Mouse (Mus musculus): ENCODE data around the gene Npas1. TPM values are rescaled to one million over a fixed set of nuclear protein-coding genes. Genes with fewer than 3 reads are reported as not detected.
A peak's percentile ranks its signal among the peaks of the same experiment; 100 is the strongest.

Npas1 gene
- polyA plus RNA-seq, 1 experiment from 2014 or later = 0.11 TPM

- Histone ChIP-seq H3K27me3 (replicated peaks; ENCODE audit: control insufficient read depth, insufficient read depth, low read length) (peaks cover 5% of the 10 kb centered on the region), H3K36me3 (ENCODE audit: control insufficient read depth, insufficient read depth, low read length) (no peaks in the 10 kb centered on the region), H3K9me3 (ENCODE audit: control insufficient read depth, low read length) (no peaks in the 10 kb centered on the region), H3K4me3 (ENCODE audit: low read depth, low read length) (no peak overlapping the region), H3K9ac (ENCODE audit: low read depth, low read length) (no peak overlapping the region), H3K27ac (replicated peaks; ENCODE audit: low read depth, low read length) (no peak overlapping the region), H3K4me1 (ENCODE audit: control insufficient read depth, insufficient read depth, low read length) (no peaks in the 10 kb centered on the region), H3K4me2 (ENCODE audit: low read depth, low read length) (no peak overlapping the region)
- peak; percentile 23; the same call in 1 of the 2 replicates for ATAC-seq (ENCODE audit: low read depth)
- WGBS = 12% methylated on average over 7 of the region's 8 CpGs
- peak; percentile 13 for DNase-seq (ENCODE audit: low spot score)
Observed at GRCm38 (mm10) chr7:16465160-16465559, 12.4 kb downstream of the Npas1 start.

GRCm38 (mm10) chr7:16463214-16463613 is 14.3 kb downstream of the Npas1 start:
- DNase-seq (ENCODE audit: low spot score) (peak; percentile 73), ATAC-seq (ENCODE audit: low read depth) (peak; percentile 74)
- Histone ChIP-seq H3K9ac (ENCODE audit: low read depth, low read length) (no peak overlapping the region), H3K27ac (replicated peaks; ENCODE audit: low read depth, low read length) (no peak overlapping the region), H3K4me3 (ENCODE audit: low read depth, low read length) (no peak overlapping the region), H3K4me1 (ENCODE audit: control insufficient read depth, insufficient read depth, low read length) (no peaks in the 10 kb centered on the region), H3K9me3 (ENCODE audit: control insufficient read depth, low read length) (no peaks in the 10 kb centered on the region), H3K27me3 (replicated peaks; ENCODE audit: control insufficient read depth, insufficient read depth, low read length) (no peaks in the 10 kb centered on the region), H3K36me3 (ENCODE audit: control insufficient read depth, insufficient read depth, low read length) (no peaks in the 10 kb centered on the region), H3K4me2 (ENCODE audit: low read depth, low read length) (no peak overlapping the region)
- WGBS = 2% methylated on average over 14 of the region's 14 CpGs

GRCm38 (mm10) chr7:16461705-16462104 is 15.8 kb downstream of the Npas1 start:
- Histone ChIP-seq H3K4me2 (ENCODE audit: low read depth, low read length) (no peak overlapping the region), H3K27ac (replicated peaks; ENCODE audit: low read depth, low read length) (no peak overlapping the region), H3K9ac (ENCODE audit: low read depth, low read length) (no peak overlapping the region), H3K4me3 (ENCODE audit: low read depth, low read length) (no peak overlapping the region), H3K4me1 (ENCODE audit: control insufficient read depth, insufficient read depth, low read length) (no peaks in the 10 kb centered on the region), H3K36me3 (ENCODE audit: control insufficient read depth, insufficient read depth, low read length) (no peaks in the 10 kb centered on the region), H3K27me3 (replicated peaks; ENCODE audit: control insufficient read depth, insufficient read depth, low read length) (no peaks in the 10 kb centered on the region), H3K9me3 (ENCODE audit: control insufficient read depth, low read length) (no peaks in the 10 kb centered on the region)
- DNase-seq (ENCODE audit: low spot score) (no peak), ATAC-seq (ENCODE audit: low read depth) (no peak)
- WGBS = 76% methylated on average over 6 of the region's 6 CpGs

DNA sequence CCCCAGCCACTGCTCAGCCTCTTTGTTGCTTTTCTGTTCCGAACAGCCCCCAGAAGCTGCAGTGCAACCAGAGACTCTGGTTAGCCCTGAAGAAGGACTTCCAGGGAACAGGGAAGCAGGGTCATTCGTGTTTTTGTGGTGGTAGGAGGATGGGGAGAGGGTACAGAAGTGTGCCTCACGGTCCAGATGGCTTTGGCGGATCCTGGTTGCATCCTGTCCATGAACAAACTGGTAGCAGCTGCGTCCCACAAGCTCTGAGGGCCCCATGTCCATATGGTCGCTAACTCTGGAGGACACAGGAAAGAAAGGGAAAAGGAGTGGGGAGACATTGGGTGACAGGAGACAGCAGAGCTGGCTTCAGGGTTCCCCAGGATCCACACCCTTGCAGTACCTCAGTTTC is 16.4 kb downstream of the Npas1 start:
- 58% methylated on average over 6 of the region's 6 CpGs for WGBS
- Histone ChIP-seq H3K27me3 (replicated peaks; ENCODE audit: control insufficient read depth, insufficient read depth, low read length) (no peaks in the 10 kb centered on the region), H3K9me3 (ENCODE audit: control insufficient read depth, low read length) (no peaks in the 10 kb centered on the region), H3K9ac (ENCODE audit: low read depth, low read length) (no peak overlapping the region), H3K4me1 (ENCODE audit: control insufficient read depth, insufficient read depth, low read length) (no peaks in the 10 kb centered on the region), H3K27ac (replicated peaks; ENCODE audit: low read depth, low read length) (no peak overlapping the region), H3K36me3 (ENCODE audit: control insufficient read depth, insufficient read depth, low read length) (0 out of 2 replicates have a peak, but pooled peaks cover under 1% of the 10 kb centered on the region), H3K4me3 (ENCODE audit: low read depth, low read length) (no peak overlapping the region), H3K4me2 (ENCODE audit: low read depth, low read length) (no peak overlapping the region)
- no peak for ATAC-seq (ENCODE audit: low read depth)
- no peak for DNase-seq (ENCODE audit: low spot score)

DNA sequence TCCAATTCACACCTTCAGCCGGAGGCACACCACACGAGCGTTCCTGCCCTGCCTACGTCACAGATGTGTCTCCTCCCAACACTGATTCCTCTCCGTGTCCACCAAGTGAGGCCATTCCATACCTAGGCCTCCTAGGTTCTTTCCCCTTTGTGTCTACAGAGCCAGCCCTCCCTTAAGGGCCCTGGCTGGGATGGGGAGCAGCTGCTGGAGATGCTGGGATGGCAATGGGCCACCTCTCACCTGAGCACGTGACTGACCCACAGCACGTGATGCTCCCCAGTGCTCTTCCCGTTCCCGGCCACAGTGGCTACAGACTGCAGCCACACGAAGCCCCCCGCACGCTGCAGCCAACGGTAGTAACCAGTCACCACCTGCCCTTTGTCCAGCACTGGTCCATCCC is 17.0 kb downstream of the Npas1 start:
- no peak overlapping the region for H3K27ac ChIP-seq (replicated peaks; ENCODE audit: low read depth, low read length)
- H3K27me3 ChIP-seq (replicated peaks; ENCODE audit: control insufficient read depth, insufficient read depth, low read length) = no peaks in the 10 kb centered on the region
- DNase-seq (ENCODE audit: low spot score) (no peak), ATAC-seq (ENCODE audit: low read depth) (no peak)
- H3K9ac ChIP-seq (ENCODE audit: low read depth, low read length) = no peak overlapping the region
- no peak overlapping the region for H3K4me3 ChIP-seq (ENCODE audit: low read depth, low read length)
- no peaks in the 10 kb centered on the region for H3K4me1 ChIP-seq (ENCODE audit: control insufficient read depth, insufficient read depth, low read length)
- no peak overlapping the region for H3K4me2 ChIP-seq (ENCODE audit: low read depth, low read length)
- 61% methylated on average over 13 of the region's 13 CpGs for WGBS
- H3K36me3 ChIP-seq (ENCODE audit: control insufficient read depth, insufficient read depth, low read length) = peaks cover 6% of the 10 kb centered on the region; the same call in 1 of the 2 replicates
- no peaks in the 10 kb centered on the region for H3K9me3 ChIP-seq (ENCODE audit: control insufficient read depth, low read length)

DNA sequence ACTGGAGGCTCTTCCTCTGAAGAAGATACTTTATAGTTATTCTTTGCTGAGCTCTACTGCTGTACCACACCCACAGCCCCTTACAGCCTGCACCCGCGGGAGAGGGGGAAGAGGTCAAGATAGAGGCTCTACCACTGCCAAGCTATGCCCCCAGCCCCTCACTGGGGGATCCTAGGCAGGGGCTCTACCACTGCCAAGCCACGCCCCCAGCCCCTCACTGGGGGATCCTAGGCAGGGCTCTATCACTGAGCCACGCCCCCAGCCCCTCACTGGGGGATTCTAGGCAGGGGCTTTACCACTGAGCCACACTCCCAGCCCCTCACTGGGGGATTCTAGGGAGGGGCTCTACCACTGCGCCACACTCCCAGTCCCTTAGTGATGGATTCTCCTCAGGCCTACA is 21.2 kb downstream of the Npas1 start:
- no peak overlapping the region for H3K27ac ChIP-seq (replicated peaks; ENCODE audit: low read depth, low read length)
- no peak overlapping the region for H3K4me3 ChIP-seq (ENCODE audit: low read depth, low read length)
- H3K9me3 ChIP-seq (ENCODE audit: control insufficient read depth, low read length) = no peaks in the 10 kb centered on the region
- no peak overlapping the region for H3K4me2 ChIP-seq (ENCODE audit: low read depth, low read length)
- DNase-seq (ENCODE audit: low spot score) (no peak), ATAC-seq (ENCODE audit: low read depth) (no peak)
- peaks cover 8% of the 10 kb centered on the region; the same call in 1 of the 2 replicates for H3K36me3 ChIP-seq (ENCODE audit: control insufficient read depth, insufficient read depth, low read length)
- 84% methylated on average over 3 of the region's 5 CpGs for WGBS
- no peaks in the 10 kb centered on the region; the same call in 1 of the 2 replicates for H3K4me1 ChIP-seq (ENCODE audit: control insufficient read depth, insufficient read depth, low read length)
- no peaks in the 10 kb centered on the region for H3K27me3 ChIP-seq (replicated peaks; ENCODE audit: control insufficient read depth, insufficient read depth, low read length)
- H3K9ac ChIP-seq (ENCODE audit: low read depth, low read length) = no peak overlapping the region

- H3K4me1 ChIP-seq (ENCODE audit: control insufficient read depth, insufficient read depth, low read length) = no peaks in the 10 kb centered on the region; the same call in 1 of the 2 replicates
- 94% methylated on average over 14 of the region's 14 CpGs for WGBS
- no peak overlapping the region for H3K9ac ChIP-seq (ENCODE audit: low read depth, low read length)
- H3K4me3 ChIP-seq (ENCODE audit: low read depth, low read length) = no peak overlapping the region
- no peaks in the 10 kb centered on the region for H3K27me3 ChIP-seq (replicated peaks; ENCODE audit: control insufficient read depth, insufficient read depth, low read length)
- no peaks in the 10 kb centered on the region for H3K9me3 ChIP-seq (ENCODE audit: control insufficient read depth, low read length)
- H3K4me2 ChIP-seq (ENCODE audit: low read depth, low read length) = no peak overlapping the region
- peaks cover 8% of the 10 kb centered on the region; the same call in 1 of the 2 replicates for H3K36me3 ChIP-seq (ENCODE audit: control insufficient read depth, insufficient read depth, low read length)
- ATAC-seq (ENCODE audit: low read depth) (no peak), DNase-seq (ENCODE audit: low spot score) (no peak)
- no peak overlapping the region for H3K27ac ChIP-seq (replicated peaks; ENCODE audit: low read depth, low read length)
Observed at GRCm38 (mm10) chr7:16455016-16455415, 22.5 kb downstream of the Npas1 start.

DNA sequence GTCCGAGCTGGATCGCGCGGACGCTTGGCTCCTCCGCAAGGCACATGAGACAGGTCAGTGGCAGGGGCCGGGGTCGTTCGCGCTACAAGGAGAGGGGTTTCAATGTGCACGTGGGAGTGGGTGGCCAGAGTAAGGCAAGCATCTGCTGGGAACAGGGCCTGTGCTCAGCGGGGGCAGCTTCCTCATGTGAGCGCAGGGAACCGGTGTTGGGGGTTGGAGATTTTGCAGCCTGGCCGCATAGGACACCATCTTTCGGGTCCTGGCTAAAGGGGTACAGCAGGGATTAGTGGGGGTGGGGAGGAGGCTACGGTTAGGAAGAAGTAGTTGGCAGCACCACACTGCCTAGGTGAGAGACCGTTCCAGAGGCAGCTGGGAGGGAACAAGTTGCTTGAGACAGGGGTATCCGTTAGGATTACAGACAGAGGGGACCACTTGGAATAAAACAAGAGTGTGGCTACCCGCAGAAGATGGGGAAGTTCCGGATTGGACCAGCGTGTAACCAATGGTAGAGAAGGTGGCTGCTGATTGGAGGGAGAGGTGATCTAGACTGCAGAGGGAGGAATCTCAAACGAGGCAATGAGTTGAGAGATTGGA is 24.3 kb downstream of the Npas1 start:
- H3K9ac ChIP-seq (ENCODE audit: low read depth, low read length) = peak overlapping the region; percentile 70
- DNase-seq (ENCODE audit: low spot score) (peak; percentile 76), ATAC-seq (ENCODE audit: low read depth) (peak; percentile 73)
- H3K4me1 ChIP-seq (ENCODE audit: control insufficient read depth, insufficient read depth, low read length) = no peaks in the 10 kb centered on the region; the same call in 1 of the 2 replicates
- no peaks in the 10 kb centered on the region for H3K27me3 ChIP-seq (replicated peaks; ENCODE audit: control insufficient read depth, insufficient read depth, low read length)
- under 1% methylated on average over 22 of the region's 23 CpGs for WGBS
- H3K27ac ChIP-seq (replicated peaks; ENCODE audit: low read depth, low read length) = peak overlapping the region; percentile 64; the same call in 1 of the 2 replicates
- peak overlapping the region; percentile 77 for H3K4me2 ChIP-seq (ENCODE audit: low read depth, low read length)
- peaks cover 8% of the 10 kb centered on the region; the same call in 1 of the 2 replicates for H3K36me3 ChIP-seq (ENCODE audit: control insufficient read depth, insufficient read depth, low read length)
- H3K4me3 ChIP-seq (ENCODE audit: low read depth, low read length) = peak overlapping the region; percentile 75
- H3K9me3 ChIP-seq (ENCODE audit: control insufficient read depth, low read length) = no peaks in the 10 kb centered on the region

- Histone ChIP-seq H3K27me3 (replicated peaks; ENCODE audit: control insufficient read depth, insufficient read depth, low read length) (no peaks in the 10 kb centered on the region), H3K4me1 (ENCODE audit: control insufficient read depth, insufficient read depth, low read length) (no peaks in the 10 kb centered on the region; the same call in 1 of the 2 replicates), H3K4me3 (ENCODE audit: low read depth, low read length) (peak within 1 kb of the TSS; percentile 75), H3K4me2 (ENCODE audit: low read depth, low read length) (peak within 1 kb of the TSS; percentile 77), H3K27ac (replicated peaks; ENCODE audit: low read depth, low read length) (peak within 1 kb of the TSS; percentile 64; the same call in 1 of the 2 replicates), H3K9me3 (ENCODE audit: control insufficient read depth, low read length) (no peaks in the 10 kb centered on the region), H3K9ac (ENCODE audit: low read depth, low read length) (peak within 1 kb of the TSS; percentile 70), H3K36me3 (ENCODE audit: control insufficient read depth, insufficient read depth, low read length) (peaks cover 8% of the 10 kb centered on the region; the same call in 1 of the 2 replicates)
- DNase-seq (ENCODE audit: low spot score) = peak; percentile 98
- ATAC-seq (ENCODE audit: low read depth) = peak; percentile 100
- WGBS = 2% methylated on average over 24 of the region's 30 CpGs
Observed at GRCm38 (mm10) chr7:16452587-16453073, 24.9 kb downstream of the Npas1 start, which contains the start of gene Tmem160. Gene Tmem160, plus strand, starts transcription at chr7:16452779.
